Mouse (Mus musculus) MEL (cell line): ENCODE measurements at regions not wholly inside any gene's neighbourhood (a gene's known extent, or its start where the extent isn't known, plus 50 kb on each side); places are given as distances from the start of the nearest gene placed in this dataset.

Experiments used
- DNase-seq: peaks from one replicate; pipeline ENCODE4 v3.0.0; 2011; ENCODE audit warnings: low read depth, low spot score
- H3K27ac ChIP-seq: 2 replicates; pipeline ENCODE4 v1.5.1; 2012; ENCODE audit warnings: low read depth, mild to moderate bottlenecking, control low read depth, low read length, moderate library complexity; ENCODE audit not compliant: control insufficient read depth
- H3K27me3 ChIP-seq, 2 experiments: fragments of 150-350 bp in 1 of 2; sonication (generic) in 1 of 2; 2 replicates each; pipeline ENCODE4 v1.6.1; 2012; ENCODE audit warnings: low read length in 2 of 2, mild to moderate bottlenecking in 2 of 2, improper control_type of control experiment in 1 of 2, moderate library complexity in 1 of 2; ENCODE audit not compliant: insufficient read depth in 2 of 2, control insufficient read depth in 1 of 2
- H3K36me3 ChIP-seq, 2 experiments: 2 replicates each; pipeline ENCODE4 v1.6.1; 2012 to 2014; ENCODE audit warnings: low read length in 2 of 2, improper control_type of control experiment in 1 of 2, inconsistent platforms in 1 of 2, mild to moderate bottlenecking in 1 of 2; ENCODE audit not compliant: insufficient read depth in 2 of 2, control insufficient read depth in 1 of 2
- H3K4me1 ChIP-seq, 2 experiments: fragments of 150-350 bp in 1 of 2; sonication (generic) in 1 of 2; 2 replicates each; pipeline ENCODE4 v1.6.1; 2012; ENCODE audit warnings: low read length in 2 of 2, improper control_type of control experiment in 1 of 2, mild to moderate bottlenecking in 1 of 2; ENCODE audit not compliant: insufficient read depth in 2 of 2, control insufficient read depth in 1 of 2
- H3K4me3 ChIP-seq, 2 experiments: fragments of 150-350 bp in 1 of 2; sonication (generic) in 1 of 2; 2 replicates each; pipeline ENCODE4 v1.5.1; 2012; ENCODE audit warnings: low read depth in 2 of 2, low read length in 2 of 2, mild to moderate bottlenecking in 2 of 2, moderate library complexity in 2 of 2, control low read depth in 1 of 2, improper control_type of control experiment in 1 of 2; ENCODE audit not compliant: control insufficient read depth in 1 of 2, insufficient read depth in 1 of 2
- H3K79me2 ChIP-seq: 2 replicates; pipeline ENCODE4 v1.6.1; 2012; ENCODE audit warnings: mild to moderate bottlenecking, low read length, moderate library complexity; ENCODE audit not compliant: control insufficient read depth, poor library complexity, insufficient read depth
- H3K9ac ChIP-seq: 2 replicates; pipeline ENCODE4 v1.6.1; 2012; ENCODE audit warnings: low read depth, mild to moderate bottlenecking, control low read depth, low read length, moderate library complexity; ENCODE audit not compliant: control insufficient read depth, poor library complexity, severe bottlenecking
- H3K9me3 ChIP-seq: fragments of 150-350 bp; sonication (generic); replicated peaks from 2 replicates; pipeline ENCODE4 v1.6.1; 2012; ENCODE audit warnings: mild to moderate bottlenecking, low read length, improper control_type of control experiment, moderate library complexity; ENCODE audit not compliant: insufficient read depth
- BHLHE40 ChIP-seq: IDR thresholded peaks from 2 replicates; pipeline ENCODE4 v1.6.1; 2012; ENCODE audit warnings: low read depth, mild to moderate bottlenecking, inconsistent platforms, low read length, improper control_type of control experiment, borderline replicate concordance
- CHD1 ChIP-seq: IDR thresholded peaks from 2 replicates; pipeline ENCODE4 v1.6.1; 2012; ENCODE audit warnings: low read depth, mild to moderate bottlenecking, inconsistent platforms, low read length, improper control_type of control experiment
- CHD2 ChIP-seq: IDR thresholded peaks from 2 replicates; pipeline ENCODE4 v1.6.1; 2011; ENCODE audit warnings: low read length, improper control_type of control experiment
- CTCF ChIP-seq, 3 experiments: IDR thresholded peaks in 2 of 3; conservative IDR thresholded peaks in 1 of 3; 2 replicates each; pipeline ENCODE4 v1.5.1; 2011 to 2012; ENCODE audit warnings: low read length in 3 of 3, low read depth in 2 of 3, mild to moderate bottlenecking in 2 of 3, improper control_type of control experiment in 1 of 3, inconsistent platforms in 1 of 3, mixed read lengths in 1 of 3, moderate library complexity in 1 of 3; ENCODE audit not compliant: control insufficient read depth in 1 of 3, insufficient read depth in 1 of 3, poor library complexity in 1 of 3, severe bottlenecking in 1 of 3
- ELF1 ChIP-seq: IDR thresholded peaks from 2 replicates; pipeline ENCODE4 v1.6.1; 2014; ENCODE audit warnings: low read depth, mild to moderate bottlenecking, inconsistent platforms, low read length, improper control_type of control experiment, moderate library complexity
- GATA1 ChIP-seq: IDR thresholded peaks from 2 replicates; pipeline ENCODE4 v1.6.1; 2011; ENCODE audit warnings: low read depth, low read length, improper control_type of control experiment
- HCFC1 ChIP-seq: IDR thresholded peaks from 2 replicates; pipeline ENCODE4 v1.6.1; 2012; ENCODE audit warnings: low read depth, mild to moderate bottlenecking, inconsistent platforms, low read length, improper control_type of control experiment, moderate library complexity
- MAFK ChIP-seq: IDR thresholded peaks from 2 replicates; pipeline ENCODE4 v1.6.1; 2011; ENCODE audit warnings: low read depth, mild to moderate bottlenecking, low read length, improper control_type of control experiment, borderline replicate concordance
- MAX ChIP-seq: IDR thresholded peaks from 2 replicates; pipeline ENCODE4 v1.6.1; 2011; ENCODE audit warnings: low read length, improper control_type of control experiment
- MAZ ChIP-seq: IDR thresholded peaks from 2 replicates; pipeline ENCODE4 v1.6.1; 2012; ENCODE audit warnings: low read depth, mild to moderate bottlenecking, inconsistent platforms, low read length, improper control_type of control experiment
- MEF2A ChIP-seq: IDR thresholded peaks from 2 replicates; pipeline ENCODE4 v1.6.1; 2014; ENCODE audit warnings: low read depth, mild to moderate bottlenecking, inconsistent platforms, low read length, improper control_type of control experiment; ENCODE audit not compliant: poor library complexity, insufficient replicate concordance, severe bottlenecking; ENCODE audit errors: extremely low read depth
- MXI1 ChIP-seq: IDR thresholded peaks from 2 replicates; pipeline ENCODE4 v1.6.1; 2011; ENCODE audit warnings: mild to moderate bottlenecking, low read depth, low read length, improper control_type of control experiment
- MYB ChIP-seq: IDR thresholded peaks from 2 replicates; pipeline ENCODE4 v1.6.1; 2011; ENCODE audit warnings: mild to moderate bottlenecking, low read depth, low read length, improper control_type of control experiment
- MYC ChIP-seq: IDR thresholded peaks from 2 replicates; pipeline ENCODE4 v1.6.1; 2011; ENCODE audit warnings: low read depth, mild to moderate bottlenecking, low read length, improper control_type of control experiment, moderate library complexity
- NELFE ChIP-seq: IDR thresholded peaks from 2 replicates; pipeline ENCODE4 v1.6.1; 2011; ENCODE audit warnings: low read depth, low read length, improper control_type of control experiment
- POLR2AphosphoS5 ChIP-seq: IDR thresholded peaks from 2 replicates; pipeline ENCODE4 v1.6.1; 2012; ENCODE audit warnings: low read depth, borderline replicate concordance, mild to moderate bottlenecking, inconsistent platforms, low read length, moderate library complexity, mixed read lengths
- RAD21 ChIP-seq: IDR thresholded peaks from 2 replicates; pipeline ENCODE4 v1.6.1; 2011; ENCODE audit warnings: mild to moderate bottlenecking, low read depth, low read length, improper control_type of control experiment
- RCOR1 ChIP-seq: IDR thresholded peaks from 2 replicates; pipeline ENCODE4 v1.6.1; 2012; ENCODE audit warnings: low read depth, mild to moderate bottlenecking, inconsistent platforms, low read length, improper control_type of control experiment
- SIN3A ChIP-seq: IDR thresholded peaks from 2 replicates; pipeline ENCODE4 v1.6.1; 2012; ENCODE audit warnings: low read length, improper control_type of control experiment, inconsistent platforms
- SMC3 ChIP-seq: IDR thresholded peaks from 2 replicates; pipeline ENCODE4 v1.6.1; 2011; ENCODE audit warnings: low read depth, low read length, improper control_type of control experiment
- TAL1 ChIP-seq: IDR thresholded peaks from 2 replicates; pipeline ENCODE4 v1.6.1; 2012; ENCODE audit warnings: mild to moderate bottlenecking, inconsistent platforms, low read length, moderate library complexity, mixed read lengths
- TCF12 ChIP-seq: IDR thresholded peaks from 2 replicates; pipeline ENCODE4 v1.6.1; 2014; ENCODE audit warnings: low read depth, mild to moderate bottlenecking, inconsistent platforms, low read length, improper control_type of control experiment, moderate library complexity
- USF1 ChIP-seq: IDR thresholded peaks from 2 replicates; pipeline ENCODE4 v1.6.1; 2014; ENCODE audit warnings: low read depth, mild to moderate bottlenecking, inconsistent platforms, low read length, improper control_type of control experiment, moderate library complexity
- USF2 ChIP-seq, 2 experiments: IDR thresholded peaks; 2 replicates each; pipeline ENCODE4 v1.6.1; 2011 to 2012; ENCODE audit warnings: improper control_type of control experiment in 2 of 2, low read length in 2 of 2, borderline replicate concordance in 1 of 2, inconsistent platforms in 1 of 2, low read depth in 1 of 2, mild to moderate bottlenecking in 1 of 2; ENCODE audit not compliant: insufficient read depth in 1 of 2
- ZKSCAN1 ChIP-seq: IDR thresholded peaks from 2 replicates; pipeline ENCODE4 v1.6.1; 2012; ENCODE audit warnings: low read depth, mild to moderate bottlenecking, inconsistent platforms, low read length, improper control_type of control experiment, moderate library complexity
- ZMIZ1 ChIP-seq: IDR thresholded peaks from 2 replicates; pipeline ENCODE4 v1.6.1; 2012; ENCODE audit warnings: low read depth, mild to moderate bottlenecking, inconsistent platforms, low read length, improper control_type of control experiment, moderate library complexity
- ZNF384 ChIP-seq: IDR thresholded peaks from 2 replicates; pipeline ENCODE4 v1.6.1; 2012; ENCODE audit warnings: low read depth, mild to moderate bottlenecking, inconsistent platforms, low read length, improper control_type of control experiment

DNA sequence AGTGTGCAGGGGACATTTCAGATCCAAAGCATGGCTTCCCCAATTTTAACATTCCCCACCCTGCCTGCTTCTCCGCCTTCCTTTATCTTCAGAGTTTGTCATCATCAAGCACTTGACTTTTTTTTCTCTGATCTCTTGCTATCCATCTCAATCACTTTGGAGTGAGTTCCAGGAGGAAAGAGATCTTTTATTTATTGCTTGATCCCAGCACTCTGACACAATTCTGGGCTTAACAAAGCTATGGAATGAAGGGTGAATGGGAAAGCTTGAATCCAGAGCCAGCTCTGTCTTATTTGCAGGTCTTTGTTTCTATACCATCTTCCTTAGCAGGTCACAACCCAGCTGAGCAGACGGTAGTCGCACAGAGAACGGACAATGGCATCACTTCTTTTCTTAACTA is 81.0 kb upstream of the Cpm start:
- Histone ChIP-seq H3K4me1 (no peaks in the 10 kb centered on the region), H3K27me3 (no peaks in the 10 kb centered on the region), H3K36me3 (no peaks in the 10 kb centered on the region), H3K27ac (no peak overlapping the region), H3K9ac (no peak overlapping the region), H3K4me3 (no peak overlapping the region), H3K9me3 (no peaks in the 10 kb centered on the region), H3K79me2 (no peaks in the 10 kb centered on the region)
- no peak for DNase-seq
- TF ChIP-seq TAL1: no peak
- no peak for TF ChIP-seq SMC3
- TF ChIP-seq TCF12: no peak
- no peak for TF ChIP-seq CHD2
- no peak for TF ChIP-seq MAX
- TF ChIP-seq CTCF (IDR thresholded peaks at IDR 0.05 in 2 of 3, conservative IDR thresholded peaks at IDR 0.05 in 1 of 3; ENCODE audit: control insufficient read depth in 1 of 3, insufficient read depth in 1 of 3, low read depth in 2 of 3, low read length in 3 of 3, poor library complexity in 1 of 3, severe bottlenecking in 1 of 3): no peak
- TF ChIP-seq POLR2AphosphoS5: no peak
- TF ChIP-seq MEF2A: no peak
- TF ChIP-seq MYC: no peak
- TF ChIP-seq ZNF384: no peak
- no peak for TF ChIP-seq NELFE
- TF ChIP-seq MAFK: no peak
- no peak for TF ChIP-seq ELF1

GRCm38 (mm10) chr10:117547275-117547674 is 82.0 kb upstream of the Cpm start:
- Histone ChIP-seq H3K4me3 (no peak overlapping the region), H3K9ac (no peak overlapping the region), H3K27ac (no peak overlapping the region), H3K9me3 (no peaks in the 10 kb centered on the region), H3K27me3 (no peaks in the 10 kb centered on the region), H3K4me1 (no peaks in the 10 kb centered on the region), H3K36me3 (no peaks in the 10 kb centered on the region), H3K79me2 (no peaks in the 10 kb centered on the region)
- TF ChIP-seq HCFC1: no peak
- TF ChIP-seq BHLHE40: no peak
- no peak for TF ChIP-seq ZKSCAN1
- TF ChIP-seq POLR2AphosphoS5: no peak
- no peak for TF ChIP-seq CHD1
- TF ChIP-seq MXI1: no peak
- TF ChIP-seq TAL1: no peak
- no peak for TF ChIP-seq USF2 (IDR thresholded peaks at IDR 0.05; ENCODE audit: borderline replicate concordance in 1 of 2, insufficient read depth in 1 of 2, low read depth in 1 of 2, low read length in 2 of 2)
- no peak for TF ChIP-seq RCOR1
- no peak for TF ChIP-seq CTCF (IDR thresholded peaks at IDR 0.05 in 2 of 3, conservative IDR thresholded peaks at IDR 0.05 in 1 of 3; ENCODE audit: control insufficient read depth in 1 of 3, insufficient read depth in 1 of 3, low read depth in 2 of 3, low read length in 3 of 3, poor library complexity in 1 of 3, severe bottlenecking in 1 of 3)
- no peak for TF ChIP-seq MAX
- no peak for TF ChIP-seq MEF2A
- TF ChIP-seq MYB: no peak
- TF ChIP-seq MAZ: no peak
- TF ChIP-seq NELFE: no peak
- no peak for TF ChIP-seq GATA1
- no peak for TF ChIP-seq RAD21
- no peak for TF ChIP-seq SIN3A
- no peak for TF ChIP-seq USF1
- no peak for TF ChIP-seq ZMIZ1
- DNase-seq: no peak
